Mouse (Mus musculus) cerebellum, adult 8-10 months (tissue): Measurements from ENCODE around the gene Ltv1.
"Not testable (repeated sequence)": the region's sequence is repeated elsewhere in the genome, so short reads cannot be mapped to it uniquely, and the experiment has no call there.

Experiments
- DNase-seq: peaks from one replicate; pipeline ENCODE4 v3.0.0; 2022

Ltv1 gene

DNA sequence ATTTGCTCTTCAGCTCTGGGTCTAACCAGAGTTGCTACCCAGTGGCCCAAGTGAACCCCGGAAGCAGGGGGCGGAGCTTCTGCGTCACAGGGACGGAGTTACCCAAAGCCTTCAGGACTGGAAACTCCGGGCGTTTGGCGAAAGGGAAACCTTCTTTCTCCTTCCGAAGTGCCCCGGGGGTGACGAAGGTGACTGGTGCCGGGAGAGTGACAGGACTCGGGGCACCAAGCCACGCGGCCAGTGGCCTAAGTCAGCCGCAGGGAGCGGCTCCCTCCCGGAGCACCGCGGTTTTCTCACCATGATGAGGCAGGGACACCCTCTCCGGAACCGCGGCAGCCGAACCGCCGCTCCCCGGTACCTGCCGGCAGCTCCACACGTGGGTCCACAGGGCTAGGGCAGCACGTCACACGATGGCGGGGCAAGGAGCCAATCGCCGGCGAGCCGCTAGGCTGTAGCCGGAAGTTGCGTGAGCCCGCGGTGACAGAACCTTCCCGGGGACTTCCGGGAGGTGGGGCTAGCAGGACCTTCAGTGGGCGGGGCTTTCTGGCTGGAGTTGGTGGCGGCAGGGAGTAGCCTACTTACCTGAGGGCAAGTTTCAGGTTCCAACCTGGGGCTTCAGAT, at the start of gene Ltv1:
Gene Ltv1, minus strand, starts transcription at position 438 of the 621 bp plus-strand sequence.
- DNase-seq, result peak; percentile 94

DNA sequence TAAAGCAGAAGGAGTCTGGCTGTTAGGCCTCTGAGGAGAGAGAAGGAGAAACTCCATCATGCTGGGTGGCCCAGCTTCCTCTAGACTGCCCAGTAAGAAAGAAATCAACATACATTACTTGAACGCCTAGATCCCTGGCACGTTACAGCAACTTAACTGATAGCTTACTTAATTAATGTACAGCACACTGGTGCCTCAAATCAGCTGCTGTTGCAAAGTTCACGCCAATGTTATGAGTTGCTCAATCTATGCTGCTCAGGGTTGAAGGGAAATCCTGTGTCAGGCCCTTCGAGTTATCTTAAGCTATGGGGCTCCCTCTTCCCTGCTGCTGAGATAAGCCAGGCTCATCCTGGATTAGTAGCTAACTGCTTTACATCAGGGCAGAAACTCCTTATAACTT, 47.5 kb upstream of the Ltv1 start:
- no peak for DNase-seq

DNA sequence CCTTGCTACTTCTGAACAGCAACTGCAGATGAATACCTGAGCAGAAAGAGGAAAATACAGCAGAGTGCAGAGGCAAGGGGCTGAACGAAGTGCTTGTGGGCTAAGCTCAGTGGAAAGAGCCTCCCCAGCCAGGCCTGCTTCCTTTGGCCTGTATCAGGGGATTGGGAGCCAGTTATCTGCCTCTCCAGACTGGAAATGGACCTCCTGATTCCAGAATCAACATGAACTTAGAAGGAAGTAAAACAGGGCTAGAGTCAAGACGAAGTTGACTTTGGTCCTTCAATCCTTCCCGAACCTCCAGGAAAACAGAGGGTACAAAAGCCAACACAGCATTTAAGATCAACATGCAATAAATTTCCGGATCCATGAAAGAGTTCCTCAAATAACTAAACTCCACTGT, 45.2 kb upstream of the Ltv1 start:
- no peak for DNase-seq

DNA sequence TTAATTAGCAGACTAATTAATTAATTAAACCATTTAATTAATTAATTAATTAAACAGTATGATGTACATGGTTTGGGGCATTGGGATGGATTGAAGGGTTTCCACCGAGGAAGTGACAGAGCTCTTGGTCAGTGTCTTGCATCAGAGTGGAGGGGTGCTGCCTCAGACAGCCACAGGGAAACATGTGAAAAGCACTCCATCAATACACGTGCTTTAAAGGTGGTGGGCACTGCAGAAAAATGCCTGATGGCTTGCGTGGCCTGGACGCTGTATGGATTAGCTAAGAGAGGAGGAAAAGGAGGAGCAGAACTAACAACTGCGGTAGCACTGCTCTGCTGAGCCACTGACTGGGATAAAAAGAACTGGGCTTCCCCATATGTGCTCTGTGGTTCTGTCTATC, 43.9 kb upstream of the Ltv1 start:
- no peak for DNase-seq

DNA sequence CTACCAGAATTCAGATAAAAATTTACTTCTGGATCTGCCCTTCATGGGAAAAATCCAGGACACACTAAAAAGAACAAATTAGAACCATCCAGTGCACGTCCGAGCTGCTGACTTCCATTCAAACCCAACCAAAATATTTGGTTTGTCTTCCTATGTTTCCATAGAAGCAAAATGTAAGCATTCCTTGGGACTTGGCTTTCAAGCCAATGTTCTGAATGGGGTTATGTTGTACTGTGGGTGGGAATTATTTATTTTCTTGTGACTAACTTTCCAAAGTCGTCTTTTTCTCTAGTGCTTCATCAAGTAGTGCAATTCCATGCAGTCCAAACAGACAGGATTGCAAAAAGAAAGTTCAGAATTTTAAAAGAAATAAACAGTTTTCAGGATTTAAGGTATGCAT, 41.5 kb upstream of the Ltv1 start:
- no peak for DNase-seq

DNA sequence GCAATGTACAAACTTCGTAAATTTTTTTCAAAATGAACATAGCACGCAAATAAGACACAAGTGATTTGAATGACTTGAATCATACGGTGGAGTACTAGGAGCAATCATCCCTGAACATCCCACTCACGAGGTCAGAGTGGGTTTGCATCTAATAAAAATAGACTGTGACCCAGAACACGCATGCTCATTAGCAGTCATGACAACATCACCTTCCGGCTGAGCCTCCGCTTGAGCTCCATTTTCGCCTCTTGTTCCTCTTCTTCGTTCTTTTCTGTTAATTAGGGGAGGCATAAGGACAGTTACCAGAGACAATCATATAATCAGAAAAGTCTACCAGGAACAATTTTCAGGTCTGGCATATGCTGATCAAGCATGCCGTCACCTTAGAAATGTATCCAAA, 41.0 kb upstream of the Ltv1 start:
- DNase-seq, result no peak

DNA sequence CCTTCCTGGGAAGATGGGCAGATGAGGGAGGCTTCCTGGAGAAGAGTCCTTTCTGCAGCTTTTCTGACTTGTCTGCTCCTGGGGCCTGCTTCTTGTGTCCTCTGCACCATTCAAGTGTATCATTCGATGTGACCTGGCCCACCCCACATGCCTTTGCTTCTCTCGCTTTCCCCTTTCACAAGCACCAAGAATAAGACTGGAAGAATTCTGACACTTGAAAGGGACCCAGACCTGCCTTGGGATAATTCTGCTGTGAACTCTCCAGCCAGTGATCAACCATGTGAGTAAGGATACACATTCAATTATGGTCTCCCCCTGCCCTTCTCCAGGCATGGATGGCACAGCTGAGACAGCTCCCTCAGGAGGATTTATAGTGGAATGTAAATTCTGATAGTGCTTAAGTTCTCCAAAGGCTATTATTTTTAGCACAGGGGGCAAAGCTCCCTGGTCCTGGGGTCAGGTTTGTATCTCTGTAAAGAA, 40.2 kb upstream of the Ltv1 start:
- no peak for DNase-seq

DNA sequence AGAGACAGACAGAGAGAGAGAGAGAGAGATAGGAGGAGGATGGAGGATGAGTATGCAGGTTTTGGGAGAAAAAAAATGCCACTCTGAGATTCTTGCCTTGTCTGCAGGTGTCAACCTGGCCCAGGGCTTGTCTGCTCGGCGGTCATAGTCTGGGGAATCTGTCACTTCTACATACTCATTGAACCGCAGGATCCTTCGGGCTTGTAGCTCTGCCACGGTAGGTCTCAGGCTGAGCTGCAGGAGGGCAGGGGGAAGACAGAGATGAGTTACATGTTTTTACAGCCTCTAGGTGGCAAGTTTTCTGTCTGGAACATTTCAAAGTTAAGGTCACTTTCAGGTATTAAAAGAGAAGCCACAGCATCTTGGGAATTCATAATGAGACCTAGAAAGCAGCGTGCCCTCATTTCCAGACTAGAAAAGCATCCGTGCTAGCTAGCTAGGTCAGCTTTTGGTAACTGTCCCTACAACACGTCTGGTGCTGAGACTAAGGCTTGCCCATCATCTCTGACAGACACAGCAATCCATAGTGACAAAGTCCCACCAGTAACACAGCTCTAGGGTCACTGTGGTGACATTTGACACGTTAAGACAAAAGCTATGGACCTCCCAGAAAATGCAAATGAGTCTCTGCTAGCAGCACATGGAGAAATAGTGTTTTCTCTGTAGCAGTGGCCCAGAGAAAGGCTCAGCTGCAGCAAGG, 39.6 kb upstream of the Ltv1 start:
- DNase-seq, result no peak

DNA sequence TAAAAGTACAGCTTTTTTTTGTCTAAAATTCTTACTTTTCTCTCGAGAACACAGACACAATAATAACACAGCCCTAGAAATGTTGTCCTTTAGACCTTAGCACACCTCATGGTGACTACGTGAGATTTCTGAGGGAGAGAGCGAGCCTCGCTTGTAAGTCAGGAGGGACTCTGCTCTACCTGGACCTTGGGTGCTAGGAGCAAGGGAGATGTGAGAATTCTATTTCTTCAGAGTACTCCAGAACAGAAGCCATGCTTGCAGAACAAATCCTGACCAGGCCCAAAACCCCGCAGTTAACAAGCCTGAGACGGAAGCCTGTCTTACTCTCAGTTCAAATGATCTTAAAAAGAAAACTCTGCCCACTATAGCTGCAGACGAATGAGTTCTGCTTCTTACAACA, 37.7 kb upstream of the Ltv1 start:
- no peak for DNase-seq

DNA sequence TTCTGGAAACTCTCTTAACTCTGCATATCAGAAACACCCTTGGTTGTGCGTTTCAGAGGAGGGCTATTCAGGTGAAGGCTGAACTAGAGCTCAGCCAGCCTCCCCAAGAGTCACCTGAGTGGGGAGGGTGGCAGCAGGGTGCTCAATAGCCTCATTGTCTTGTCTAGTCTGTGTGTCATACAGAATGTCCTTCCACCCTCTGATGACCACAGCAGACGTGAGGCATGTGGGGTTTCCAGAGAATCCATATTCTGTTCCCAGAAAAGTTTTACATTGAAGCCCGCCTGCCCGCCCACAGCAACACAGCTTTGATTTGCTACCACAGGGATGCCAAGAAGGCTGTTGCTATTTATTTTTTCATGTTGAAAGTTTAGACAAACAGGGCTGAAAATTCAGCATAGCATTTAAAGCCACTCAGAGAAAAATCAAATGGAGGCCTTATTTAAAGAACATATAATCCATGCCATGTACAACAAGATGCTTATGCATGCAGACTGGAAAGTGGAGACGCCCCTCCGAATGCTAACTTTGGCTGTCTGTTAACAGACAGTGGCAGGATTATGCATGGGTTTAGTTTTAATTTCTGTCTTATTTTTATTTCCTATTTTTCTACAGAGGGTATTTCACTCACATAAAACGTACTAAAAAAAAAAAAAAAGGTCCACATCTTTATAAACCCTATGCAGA, 32.6 kb upstream of the Ltv1 start:
- DNase-seq, result no peak

DNA sequence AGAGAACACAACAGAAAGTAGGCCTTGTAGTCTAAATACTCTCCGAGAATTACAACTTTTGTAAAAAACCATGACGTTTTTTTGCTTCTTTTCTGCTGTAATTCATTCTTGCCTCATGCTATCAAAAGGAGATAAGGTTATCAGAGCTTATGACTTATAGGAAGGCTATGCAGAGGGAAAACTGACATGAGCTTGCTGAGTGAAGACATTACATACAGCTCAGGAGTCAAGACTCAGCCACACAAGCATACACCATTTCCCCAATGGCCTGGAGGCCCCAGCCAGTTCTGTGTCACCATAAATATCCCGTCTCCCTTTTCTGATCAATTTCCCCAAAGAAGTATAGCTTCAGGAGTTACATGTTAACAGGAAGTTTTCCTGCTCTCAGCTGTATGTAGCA, 29.2 kb upstream of the Ltv1 start:
- no peak for DNase-seq

DNA sequence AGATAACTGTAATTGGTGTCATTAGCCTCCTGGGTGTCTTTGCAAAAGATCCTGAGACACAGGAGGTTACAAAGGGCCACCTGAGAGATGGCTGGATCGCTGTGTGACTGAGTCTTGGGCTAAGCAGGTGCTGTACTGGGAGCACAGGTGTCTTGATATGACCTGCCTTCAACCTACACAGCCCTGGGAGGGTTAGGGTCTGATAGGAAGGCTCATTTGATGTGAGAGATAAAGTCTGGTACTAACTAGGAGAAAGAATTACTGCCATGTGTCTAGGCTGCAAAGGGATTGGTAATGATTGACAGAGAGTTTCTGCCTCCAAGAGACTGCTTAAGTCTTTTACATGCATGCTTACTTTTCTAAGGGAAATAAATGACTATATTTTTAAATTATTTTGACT, 27.1 kb upstream of the Ltv1 start:
- no peak for DNase-seq

DNA sequence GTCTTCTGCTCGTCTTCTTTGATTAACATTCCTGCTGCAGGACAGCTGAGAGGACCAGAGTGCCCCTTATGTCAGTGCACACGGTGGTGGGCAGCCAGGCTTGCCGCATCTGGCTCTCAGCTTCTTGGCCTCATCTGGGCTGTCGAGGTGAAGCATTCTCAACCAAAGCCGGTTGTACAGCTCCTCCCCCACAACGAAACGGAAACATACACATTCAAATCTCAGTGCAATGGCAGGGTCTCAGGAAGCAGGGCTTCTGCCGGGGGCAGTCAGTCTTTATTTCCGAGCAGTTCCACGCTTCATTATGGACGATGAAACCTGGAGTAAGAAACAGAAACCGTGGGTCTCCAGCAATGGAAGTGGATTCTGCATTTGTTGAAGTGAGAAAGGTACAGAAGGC, 21.0 kb upstream of the Ltv1 start:
- DNase-seq, result no peak

DNA sequence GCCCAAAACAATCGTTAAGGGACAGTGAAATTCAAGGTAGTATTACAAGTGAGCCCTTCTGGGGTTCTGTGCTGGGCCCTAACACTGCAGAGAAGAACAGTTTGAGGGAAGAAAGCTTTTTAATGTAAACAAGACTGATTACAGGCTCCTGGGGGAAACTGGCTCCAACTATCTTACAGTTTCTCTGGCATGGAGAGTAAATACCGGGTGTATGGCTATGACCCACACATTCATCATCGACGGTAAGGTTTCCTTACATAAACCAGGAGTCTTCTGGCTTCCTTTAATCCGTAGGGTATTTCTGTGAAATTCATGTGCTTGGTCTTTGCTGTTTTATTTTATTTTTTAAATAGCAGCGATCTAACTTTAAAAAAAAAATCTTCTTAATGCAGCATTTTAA, 19.9 kb upstream of the Ltv1 start:
- DNase-seq, result no peak

DNA sequence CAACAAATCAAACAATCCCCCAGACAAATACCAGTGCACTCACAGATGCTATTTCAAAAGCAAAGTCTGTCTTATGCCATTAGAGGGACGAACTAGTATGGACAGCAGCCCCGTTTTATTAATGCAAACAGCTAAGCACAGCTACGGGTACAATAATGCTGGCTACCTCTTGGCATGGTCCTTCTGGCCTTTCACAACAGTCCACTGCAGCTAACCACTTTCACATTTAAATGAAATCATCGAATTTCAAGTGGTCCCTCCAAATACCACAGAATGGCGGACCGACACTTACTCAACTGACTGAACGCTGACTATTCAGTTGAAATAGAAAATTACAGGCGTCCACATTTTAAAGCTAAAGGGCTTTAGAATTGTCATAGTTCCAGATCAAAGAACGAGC, 19.4 kb upstream of the Ltv1 start:
- DNase-seq, result no peak

DNA sequence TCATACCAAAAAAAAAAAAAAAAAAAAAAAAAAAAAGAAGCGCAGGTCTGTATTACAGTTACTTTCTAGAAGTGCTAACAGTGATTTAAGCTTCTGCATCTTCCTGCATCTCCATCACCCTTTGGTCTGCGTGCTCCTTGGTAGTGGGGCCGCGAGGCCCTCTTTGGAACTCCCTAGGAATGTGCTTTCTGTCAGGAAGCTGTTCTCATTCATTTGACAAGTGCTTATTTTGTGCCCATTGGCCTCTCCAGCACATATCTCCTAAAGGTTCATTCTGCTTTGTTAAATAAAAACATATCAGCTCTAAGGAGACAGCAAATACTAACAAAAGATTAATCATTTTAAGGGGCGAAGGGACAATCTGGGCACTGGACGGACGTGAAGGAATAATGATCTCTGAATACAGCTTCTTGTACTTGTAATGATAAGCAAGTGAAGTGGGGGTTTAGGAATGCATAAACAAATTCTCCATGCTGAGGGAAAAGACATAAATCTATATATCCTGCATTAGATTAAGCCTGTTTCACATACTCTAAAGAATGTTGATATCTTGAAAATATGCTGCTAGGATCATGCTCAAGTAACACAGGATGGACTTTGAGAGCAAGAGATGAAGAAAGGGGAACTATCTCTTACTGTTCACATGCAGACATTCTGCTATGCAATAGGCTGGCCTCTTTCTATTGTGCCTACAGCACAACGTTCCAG, 17.1 kb upstream of the Ltv1 start:
- DNase-seq, result no peak

DNA sequence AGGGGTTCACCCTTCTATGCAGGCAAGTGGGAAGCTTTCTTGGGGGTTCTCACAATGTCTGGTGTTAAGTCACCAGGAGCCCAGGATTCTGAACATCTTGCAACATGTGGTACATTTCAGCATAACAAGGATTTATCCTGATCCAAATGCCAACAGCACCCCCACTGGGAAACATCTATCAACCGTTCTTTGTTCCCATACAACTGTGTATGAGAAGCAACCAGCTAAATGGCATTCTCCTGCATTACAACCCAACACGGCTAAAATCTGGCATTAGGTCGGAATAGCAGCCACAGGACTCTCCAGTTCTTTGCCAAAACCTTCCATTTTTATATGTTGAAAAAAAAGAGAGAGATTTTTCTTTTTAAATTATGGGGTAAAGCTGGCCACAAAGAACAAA, 16.5 kb upstream of the Ltv1 start:
- DNase-seq, result no peak

DNA sequence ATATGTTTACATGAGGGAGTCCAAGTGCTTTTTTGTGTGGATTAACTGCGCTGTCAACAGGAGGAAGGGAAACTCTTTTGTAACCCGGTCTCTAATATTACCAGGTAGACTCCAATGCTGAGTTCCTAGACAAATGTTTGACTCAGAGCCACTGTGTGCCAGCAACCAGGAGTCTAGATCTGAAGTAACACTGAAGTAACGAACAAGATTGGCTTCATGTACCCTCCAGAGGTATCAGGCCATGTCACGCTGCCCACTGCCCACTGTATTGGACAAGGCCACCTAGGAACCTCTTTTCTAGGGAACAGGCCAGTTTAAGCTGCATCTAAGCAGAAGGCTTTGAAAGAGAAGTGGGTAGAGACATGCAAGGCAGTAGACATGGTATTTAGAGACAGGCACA, 16.1 kb upstream of the Ltv1 start:
- DNase-seq, result no peak

DNA sequence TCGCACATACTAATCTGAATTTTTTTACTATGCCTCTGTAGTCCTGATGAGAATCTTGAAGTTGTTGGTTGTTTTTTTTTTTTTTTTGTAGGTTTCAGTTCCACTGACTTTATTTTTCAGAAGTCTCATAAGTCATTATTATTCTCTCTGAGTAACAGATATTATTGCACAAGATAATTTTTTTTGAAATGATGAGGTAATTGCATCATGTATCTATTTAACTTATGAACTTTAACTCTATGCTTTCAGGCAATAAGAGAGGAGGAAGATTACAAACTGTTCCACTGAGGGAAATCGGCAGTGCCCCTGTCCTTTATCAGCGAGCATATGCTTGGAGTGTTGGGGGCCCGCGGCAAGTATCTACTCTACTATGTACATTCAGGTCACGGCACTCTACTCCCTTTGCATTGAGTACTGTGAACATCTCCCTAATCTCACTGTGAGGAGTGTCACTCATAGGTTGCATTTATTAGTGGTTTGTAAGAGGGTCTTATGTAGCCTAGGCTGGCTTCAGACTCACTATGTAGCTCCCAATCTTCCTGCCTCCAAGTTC, 8.8 kb upstream of the Ltv1 start:
- no peak for DNase-seq

DNA sequence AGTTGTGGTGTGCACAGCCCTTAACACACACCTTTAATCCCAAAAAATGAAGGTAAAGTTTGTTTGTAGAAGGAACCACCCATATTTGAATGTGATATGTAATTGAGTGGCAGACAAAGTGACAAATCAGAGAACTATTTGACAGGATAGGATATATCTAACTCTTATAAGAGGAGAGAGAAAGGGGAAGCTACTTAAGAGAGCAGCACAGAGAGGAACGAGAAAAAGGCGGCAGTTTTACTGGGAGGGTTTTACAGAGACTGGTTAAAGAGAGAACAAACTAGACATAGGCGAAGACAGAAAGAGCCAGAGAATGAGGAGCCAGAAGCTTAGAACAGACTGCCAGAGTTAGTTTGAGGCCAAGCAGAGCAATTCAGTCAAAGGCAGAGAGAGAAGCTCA, 7.9 kb upstream of the Ltv1 start:
- DNase-seq, result no peak

DNA sequence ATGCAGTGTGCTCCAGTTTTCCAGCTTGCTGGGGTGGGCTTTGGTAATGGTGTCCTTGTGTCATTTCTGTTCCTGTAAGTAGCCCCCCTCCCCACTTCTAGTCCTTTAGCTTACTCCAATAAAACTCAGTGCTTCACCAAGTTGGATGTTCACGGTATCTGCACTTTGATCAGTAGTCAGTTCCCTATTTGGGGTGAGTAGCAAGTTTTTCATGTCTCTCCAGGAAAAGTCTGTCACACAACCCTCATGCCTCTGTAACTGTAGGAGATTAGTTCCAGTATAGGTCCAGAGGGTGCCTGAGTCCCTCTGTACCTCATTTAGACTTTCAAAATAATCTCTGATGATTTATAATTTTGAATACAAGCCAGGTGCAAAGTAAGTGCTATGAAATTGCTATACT, 6.3 kb upstream of the Ltv1 start:
- DNase-seq, result no peak

DNA sequence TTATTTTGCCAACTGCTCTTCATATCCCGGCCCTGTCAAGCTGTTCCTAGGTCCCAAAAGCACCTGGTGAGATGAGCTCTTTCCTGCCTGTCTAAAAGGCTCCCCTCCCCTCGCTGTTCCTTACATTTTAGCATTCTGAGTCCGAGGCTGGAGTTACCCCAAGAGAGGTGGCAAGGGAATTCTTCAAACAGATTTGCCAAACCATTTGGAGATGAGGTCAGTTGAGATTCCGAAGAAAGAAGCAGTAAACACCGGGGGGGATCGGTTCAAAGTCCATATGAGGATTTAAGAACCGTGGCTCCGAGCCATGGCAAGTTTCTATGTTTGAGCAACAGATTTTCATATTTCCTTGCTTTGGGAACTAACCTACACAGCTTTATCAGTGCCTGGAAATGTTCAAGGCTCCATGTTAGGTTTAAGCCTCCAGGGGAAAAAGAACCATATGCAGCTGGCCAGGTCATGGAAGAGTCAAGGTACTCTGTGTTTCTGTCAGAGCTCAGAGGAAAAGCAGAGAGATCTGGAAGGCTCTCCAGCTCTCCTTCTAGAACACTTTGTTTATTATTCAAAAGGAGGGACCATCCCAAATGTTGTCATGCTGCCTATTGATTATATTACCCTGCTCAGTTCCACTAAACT, 4.0 kb upstream of the Ltv1 start:
- DNase-seq, result no peak

DNA sequence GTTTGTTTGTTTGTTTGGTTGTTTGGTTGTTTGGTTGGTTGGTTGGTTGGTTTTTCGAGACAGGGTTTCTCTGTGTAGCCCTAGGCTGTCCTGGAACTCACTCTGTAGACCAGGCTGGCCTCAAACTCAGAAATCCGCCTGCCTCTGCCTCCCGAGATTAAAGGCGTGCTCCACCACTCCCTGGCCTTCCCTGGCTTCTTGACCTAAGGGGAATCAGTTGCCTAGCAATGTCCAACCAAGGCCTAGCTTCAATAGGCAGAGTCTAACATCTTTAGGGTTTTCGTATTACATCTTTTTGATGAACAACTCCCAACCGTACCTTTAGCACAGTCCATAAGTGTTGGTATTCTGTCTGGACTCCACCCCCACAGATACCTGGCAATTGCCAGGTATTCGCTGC, 528 bp upstream of the Ltv1 start:
- DNase-seq, result not testable (repeated sequence)
